Mouse (Mus musculus) small intestine, adult 2 months (tissue): ENCODE results near the gene Sipa1l3.

Experiments
- CTCF ChIP-seq: fragments of 200-500 bp; IDR thresholded peaks from 2 replicates; pipeline ENCODE4 v1.5.1; 2012; ENCODE audit warnings: low read depth, mild to moderate bottlenecking, control low read depth, inconsistent platforms, low read length, moderate library complexity, mixed read lengths; ENCODE audit not compliant: insufficient replicate concordance, insufficient read length; ENCODE audit errors: extremely low read depth
- POLR2A ChIP-seq: fragments of 200-500 bp; IDR thresholded peaks from 2 replicates; pipeline ENCODE4 v1.6.1; 2012; ENCODE audit warnings: low read depth, mild to moderate bottlenecking, control low read depth, inconsistent platforms, low read length, moderate library complexity

DNA sequence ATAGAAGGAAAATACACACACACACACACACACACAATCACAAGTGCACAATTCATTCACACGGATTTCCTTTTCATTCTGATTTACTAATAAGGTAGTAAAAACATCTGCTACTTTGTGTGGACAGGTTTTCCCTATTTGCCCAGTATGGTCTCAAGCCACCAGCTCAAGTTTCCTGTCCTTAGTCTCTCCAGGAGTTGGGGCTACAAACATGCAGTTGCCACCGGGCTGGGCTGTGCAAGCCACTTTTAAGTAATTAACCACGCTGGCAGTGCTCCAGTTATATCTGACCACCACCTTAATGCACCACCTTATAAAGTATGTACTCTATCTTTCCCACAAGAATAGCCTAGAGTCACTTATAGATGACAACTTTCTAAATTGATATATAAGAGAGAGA lies 29.1 kb downstream of the Sipa1l3 start:
- TF ChIP-seq CTCF (no peak), POLR2A (no peak)
